Mouse (Mus musculus): ENCODE data around the gene Nthl1. TPM values are rescaled to one million over a fixed set of nuclear protein-coding genes. Genes with fewer than 3 reads are reported as not detected.

Nthl1 gene
- total and polyA plus RNA-seq, 2 experiments = 8.1 to 11.5 TPM

DNA sequence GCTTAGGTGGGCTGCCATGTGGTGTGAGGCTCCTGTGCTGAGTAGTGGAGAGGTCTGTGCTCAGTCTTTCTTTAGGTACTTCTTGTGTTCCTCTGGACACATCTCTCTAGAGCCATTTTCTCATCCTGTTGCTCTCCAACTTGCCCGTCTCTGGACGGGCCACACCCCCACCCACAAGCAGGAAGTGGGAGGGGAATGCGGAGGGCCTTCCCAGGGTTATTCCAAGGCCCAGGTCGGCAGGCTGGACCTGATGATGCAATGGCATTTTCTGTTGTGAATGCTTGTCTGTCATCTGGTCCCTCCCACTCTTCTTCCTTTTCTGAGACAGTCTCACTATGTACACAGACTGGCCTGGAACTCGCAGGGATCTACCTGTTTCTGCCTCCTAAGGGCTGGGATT, 39.7 kb downstream of the Nthl1 start:
- DNase-seq (ENCODE audit: extremely low read depth, low read depth, low spot score) = peak; percentile 96
- Histone ChIP-seq H3K9ac (ENCODE audit: low read depth, low read length) (peak overlapping the region; percentile 15; the same call in 1 of the 2 replicates), H3K27me3 (ENCODE audit: control insufficient read depth, insufficient read depth, low read length) (no peaks in the 10 kb centered on the region), H3K4me1 (ENCODE audit: control insufficient read depth, insufficient read depth, low read length) (peaks cover 17% of the 10 kb centered on the region), H3K79me2 (ENCODE audit: control insufficient read depth, insufficient read depth, low read length) (peaks cover 40% of the 10 kb centered on the region; the same call in 1 of the 2 replicates), H3K36me3 (ENCODE audit: control insufficient read depth, insufficient read depth, low read length) (peaks cover 6% of the 10 kb centered on the region; the same call in 1 of the 2 replicates), H3K27ac (replicated peaks; ENCODE audit: insufficient read depth, low read depth, low read length) (peak overlapping the region; percentile 27; the same call in 1 of the 2 replicates), H3K4me3 (ENCODE audit: insufficient read depth, low read depth, low read length) (no peak overlapping the region)
- WGBS = 0% methylated on average over 5 of the region's 5 CpGs
- TF ChIP-seq POLR2A (IDR thresholded peaks at IDR 0.05; ENCODE audit: extremely low read depth, insufficient read depth, low read length) (no peak), CTCF (IDR thresholded peaks at IDR 0.05; ENCODE audit: low read depth, low read length) (no peak)

DNA sequence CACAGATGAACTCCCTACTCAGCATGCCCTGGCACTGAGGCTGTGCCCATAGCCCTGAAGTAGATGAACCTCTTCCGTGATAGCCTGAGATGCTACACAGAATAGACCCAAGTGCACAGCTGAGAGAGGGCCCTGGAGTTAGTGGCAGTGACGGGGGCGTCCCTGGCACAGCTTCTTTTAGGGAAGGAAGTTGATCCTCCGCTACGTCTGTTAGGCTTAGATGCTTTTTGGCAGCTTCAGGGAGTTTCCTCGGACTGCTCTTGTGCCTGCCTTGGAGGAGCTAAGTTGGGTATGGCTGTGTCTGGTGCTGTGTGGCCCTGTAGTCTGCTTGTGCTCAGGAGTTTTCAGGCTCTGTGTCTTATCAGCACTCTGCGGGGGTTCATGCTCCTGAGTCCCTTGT, 41.8 kb downstream of the Nthl1 start:
- DNase-seq (ENCODE audit: extremely low read depth, low read depth, low spot score) = no peak
- Histone ChIP-seq H3K27ac (replicated peaks; ENCODE audit: insufficient read depth, low read depth, low read length) (no peak overlapping the region), H3K4me3 (ENCODE audit: insufficient read depth, low read depth, low read length) (no peak overlapping the region), H3K4me1 (ENCODE audit: control insufficient read depth, insufficient read depth, low read length) (peaks cover 14% of the 10 kb centered on the region), H3K27me3 (ENCODE audit: control insufficient read depth, insufficient read depth, low read length) (no peaks in the 10 kb centered on the region), H3K9ac (ENCODE audit: low read depth, low read length) (peak overlapping the region; percentile 10; the same call in 1 of the 2 replicates), H3K79me2 (ENCODE audit: control insufficient read depth, insufficient read depth, low read length) (peaks cover 40% of the 10 kb centered on the region; the same call in 1 of the 2 replicates), H3K36me3 (ENCODE audit: control insufficient read depth, insufficient read depth, low read length) (peaks cover 21% of the 10 kb centered on the region; the same call in 1 of the 2 replicates)
- no peak for TF ChIP-seq CTCF (IDR thresholded peaks at IDR 0.05; ENCODE audit: low read depth, low read length)
- TF ChIP-seq POLR2A (IDR thresholded peaks at IDR 0.05; ENCODE audit: extremely low read depth, insufficient read depth, low read length) = no peak
- 59% methylated on average over 7 of the region's 7 CpGs for WGBS

DNA sequence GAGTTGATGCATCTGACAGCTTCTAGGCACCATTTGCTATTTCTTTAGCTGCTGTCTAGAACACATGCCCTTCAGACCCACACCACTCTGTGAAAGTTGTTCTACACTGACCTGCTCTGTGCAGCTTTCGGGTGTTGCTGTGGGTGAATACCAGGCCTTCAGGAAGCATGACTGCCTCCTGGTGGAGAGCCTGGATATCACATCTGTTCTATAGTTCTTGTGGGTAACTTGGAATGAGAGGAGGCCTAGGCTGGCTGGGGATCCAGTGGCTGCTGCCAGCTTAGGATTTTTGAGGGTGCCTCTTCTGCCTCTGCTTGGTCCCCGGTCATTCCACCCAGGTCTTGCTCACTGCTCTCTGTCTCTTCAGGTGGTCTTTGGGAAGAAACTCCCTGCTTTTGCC, 43.7 kb downstream of the Nthl1 start:
- H3K79me2 ChIP-seq (ENCODE audit: control insufficient read depth, insufficient read depth, low read length) = peaks cover 29% of the 10 kb centered on the region; the same call in 1 of the 2 replicates
- TF ChIP-seq CTCF (IDR thresholded peaks at IDR 0.05; ENCODE audit: low read depth, low read length) (peak; percentile 63), POLR2A (IDR thresholded peaks at IDR 0.05; ENCODE audit: extremely low read depth, insufficient read depth, low read length) (no peak)
- 69% methylated on average over 2 of the region's 2 CpGs for WGBS
- no peak overlapping the region for H3K4me3 ChIP-seq (ENCODE audit: insufficient read depth, low read depth, low read length)
- H3K27ac ChIP-seq (replicated peaks; ENCODE audit: insufficient read depth, low read depth, low read length) = no peak overlapping the region
- no peak overlapping the region for H3K9ac ChIP-seq (ENCODE audit: low read depth, low read length)
- H3K4me1 ChIP-seq (ENCODE audit: control insufficient read depth, insufficient read depth, low read length) = peaks cover 9% of the 10 kb centered on the region
- peak; percentile 26 for DNase-seq (ENCODE audit: extremely low read depth, low read depth, low spot score)
- H3K27me3 ChIP-seq (ENCODE audit: control insufficient read depth, insufficient read depth, low read length) = no peaks in the 10 kb centered on the region
- peaks cover 23% of the 10 kb centered on the region; the same call in 1 of the 2 replicates for H3K36me3 ChIP-seq (ENCODE audit: control insufficient read depth, insufficient read depth, low read length)

DNA sequence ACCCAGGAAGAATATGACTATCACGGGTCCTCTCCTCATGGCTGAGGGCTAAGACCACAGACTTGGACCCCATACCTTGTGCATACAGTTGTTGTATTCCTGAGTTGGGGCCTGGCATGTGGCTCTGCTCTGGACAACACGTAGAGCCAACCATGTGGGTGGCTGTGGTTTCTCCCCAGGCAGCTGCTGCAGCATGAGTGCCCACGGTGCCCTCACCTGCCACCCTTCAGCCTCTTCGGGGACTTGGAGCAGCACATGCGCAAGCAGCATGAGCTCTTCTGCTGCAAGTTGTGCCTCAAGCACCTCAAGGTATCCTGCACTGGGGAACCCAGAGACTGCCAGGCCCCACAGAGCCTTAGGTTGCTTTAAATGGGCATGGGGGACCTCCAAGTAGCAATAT, 44.4 kb downstream of the Nthl1 start:
- no peak overlapping the region for H3K4me3 ChIP-seq (ENCODE audit: insufficient read depth, low read depth, low read length)
- WGBS = 95% methylated on average over 5 of the region's 5 CpGs
- peaks cover 24% of the 10 kb centered on the region; the same call in 1 of the 2 replicates for H3K79me2 ChIP-seq (ENCODE audit: control insufficient read depth, insufficient read depth, low read length)
- H3K27me3 ChIP-seq (ENCODE audit: control insufficient read depth, insufficient read depth, low read length) = no peaks in the 10 kb centered on the region
- peaks cover 27% of the 10 kb centered on the region; the same call in 1 of the 2 replicates for H3K36me3 ChIP-seq (ENCODE audit: control insufficient read depth, insufficient read depth, low read length)
- DNase-seq (ENCODE audit: extremely low read depth, low read depth, low spot score) = no peak
- no peak overlapping the region for H3K9ac ChIP-seq (ENCODE audit: low read depth, low read length)
- TF ChIP-seq CTCF (IDR thresholded peaks at IDR 0.05; ENCODE audit: low read depth, low read length) (no peak), POLR2A (IDR thresholded peaks at IDR 0.05; ENCODE audit: extremely low read depth, insufficient read depth, low read length) (no peak)
- H3K27ac ChIP-seq (replicated peaks; ENCODE audit: insufficient read depth, low read depth, low read length) = no peak overlapping the region
- H3K4me1 ChIP-seq (ENCODE audit: control insufficient read depth, insufficient read depth, low read length) = peaks cover 3% of the 10 kb centered on the region

DNA sequence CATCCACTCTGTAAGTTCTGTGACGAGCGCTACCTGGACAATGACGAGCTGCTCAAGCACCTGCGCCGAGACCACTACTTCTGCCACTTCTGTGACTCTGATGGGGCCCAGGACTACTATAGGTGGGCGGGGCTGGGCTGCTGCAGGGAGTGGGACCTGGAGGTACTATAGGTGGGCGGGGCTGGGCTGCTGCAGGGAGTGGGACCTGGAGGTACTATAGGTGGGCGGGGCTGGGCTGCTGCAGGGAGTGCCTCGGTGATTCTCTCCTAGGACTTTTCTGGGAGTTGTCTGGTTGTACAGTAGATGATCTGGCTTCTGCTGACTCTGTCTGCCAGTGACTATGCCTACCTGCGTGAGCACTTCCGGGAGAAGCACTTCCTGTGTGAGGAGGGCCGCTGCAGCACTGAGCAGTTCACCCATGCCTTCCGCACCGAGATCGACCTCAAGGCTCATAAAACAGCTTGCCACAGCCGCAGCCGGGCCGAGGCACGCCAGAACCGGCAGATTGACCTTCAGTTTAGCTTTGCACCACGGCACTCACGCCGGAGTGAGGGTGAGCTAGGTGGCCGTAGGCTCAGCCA, 45.1 kb downstream of the Nthl1 start:
- WGBS = 96% methylated on average over 24 of the region's 24 CpGs
- DNase-seq (ENCODE audit: extremely low read depth, low read depth, low spot score) = no peak
- Histone ChIP-seq H3K27me3 (ENCODE audit: control insufficient read depth, insufficient read depth, low read length) (no peaks in the 10 kb centered on the region), H3K9ac (ENCODE audit: low read depth, low read length) (no peak overlapping the region), H3K27ac (replicated peaks; ENCODE audit: insufficient read depth, low read depth, low read length) (no peak overlapping the region), H3K36me3 (ENCODE audit: control insufficient read depth, insufficient read depth, low read length) (peaks cover 29% of the 10 kb centered on the region; the same call in 1 of the 2 replicates), H3K4me1 (ENCODE audit: control insufficient read depth, insufficient read depth, low read length) (no peaks in the 10 kb centered on the region), H3K79me2 (ENCODE audit: control insufficient read depth, insufficient read depth, low read length) (peaks cover 24% of the 10 kb centered on the region; the same call in 1 of the 2 replicates), H3K4me3 (ENCODE audit: insufficient read depth, low read depth, low read length) (no peak overlapping the region)
- TF ChIP-seq POLR2A (IDR thresholded peaks at IDR 0.05; ENCODE audit: extremely low read depth, insufficient read depth, low read length) (no peak), CTCF (IDR thresholded peaks at IDR 0.05; ENCODE audit: low read depth, low read length) (no peak)

DNA sequence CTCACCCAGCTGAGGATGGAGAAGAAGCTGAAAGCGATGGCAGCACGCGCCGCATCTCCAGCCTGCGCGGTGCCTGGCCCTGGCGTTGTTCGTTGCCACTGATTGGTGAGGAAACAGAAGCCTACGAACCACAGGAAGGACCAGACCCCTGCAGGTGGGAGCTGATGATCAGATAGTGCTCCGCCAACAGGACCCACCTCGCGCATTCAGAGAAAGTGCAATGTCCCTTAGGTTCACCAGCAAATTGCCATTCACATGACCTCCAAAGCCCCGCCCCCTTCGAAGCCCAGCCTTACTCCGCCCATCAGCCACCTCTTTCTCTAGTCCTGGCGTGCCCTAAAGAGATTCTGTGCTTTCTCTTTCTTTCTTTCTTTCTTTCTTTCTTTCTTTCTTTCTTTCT, 54.0 kb downstream of the Nthl1 start:
- TF ChIP-seq CTCF (IDR thresholded peaks at IDR 0.05; ENCODE audit: low read depth, low read length) (no peak), POLR2A (IDR thresholded peaks at IDR 0.05; ENCODE audit: extremely low read depth, insufficient read depth, low read length) (no peak)
- Histone ChIP-seq H3K9ac (ENCODE audit: low read depth, low read length) (no peak overlapping the region), H3K4me1 (ENCODE audit: control insufficient read depth, insufficient read depth, low read length) (peaks cover 6% of the 10 kb centered on the region; the same call in 1 of the 2 replicates), H3K27me3 (ENCODE audit: control insufficient read depth, insufficient read depth, low read length) (peaks cover 6% of the 10 kb centered on the region), H3K27ac (replicated peaks; ENCODE audit: insufficient read depth, low read depth, low read length) (no peak overlapping the region), H3K36me3 (ENCODE audit: control insufficient read depth, insufficient read depth, low read length) (peaks cover 3% of the 10 kb centered on the region; the same call in 1 of the 2 replicates), H3K79me2 (ENCODE audit: control insufficient read depth, insufficient read depth, low read length) (no peaks in the 10 kb centered on the region), H3K4me3 (ENCODE audit: insufficient read depth, low read depth, low read length) (no peak overlapping the region)
- peak; percentile 56 for DNase-seq (ENCODE audit: extremely low read depth, low read depth, low spot score)
- WGBS = 49% methylated on average over 16 of the region's 16 CpGs
